Mouse (Mus musculus): Measurements from ENCODE around the gene Zdhhc14.

GRCm38 (mm10) chr17:5544065-5544464 is 51.7 kb downstream of the Zdhhc14 start:
- TF ChIP-seq EP300 (optimal IDR thresholded peaks at IDR 0.05) (no peak), CTCF (IDR thresholded peaks at IDR 0.05; ENCODE audit: low read depth) (no peak)
